Mouse (Mus musculus) hindbrain, embryonic 10.5 days (tissue): ENCODE results near the gene Ctdspl. TPM values are rescaled to one million over a fixed set of nuclear protein-coding genes. Genes with fewer than 3 reads are reported as not detected.
A peak's percentile ranks its signal among the peaks of the same experiment; 100 is the strongest.

Source experiments
- DNase-seq: peaks from one replicate; pipeline ENCODE4 v3.0.0-alpha.2; 2017; ENCODE audit warnings: low spot score
- H3K27ac ChIP-seq: fragments of 300-500 bp; sonication (generic); 2 replicates; pipeline ENCODE4 v1.5.1; 2016; ENCODE audit warnings: mild to moderate bottlenecking, moderate library complexity
- H3K27me3 ChIP-seq: fragments of 300-500 bp; sonication (generic); 2 replicates; pipeline ENCODE4 v1.6.1; 2016; ENCODE audit warnings: mild to moderate bottlenecking; ENCODE audit not compliant: poor library complexity, insufficient read depth, severe bottlenecking
- H3K36me3 ChIP-seq: fragments of 300-500 bp; sonication (generic); 2 replicates; pipeline ENCODE4 v1.6.1; 2016; ENCODE audit warnings: mild to moderate bottlenecking, moderate library complexity
- H3K4me1 ChIP-seq: fragments of 300-500 bp; sonication (generic); replicated peaks from 2 replicates; pipeline ENCODE4 v1.6.1; 2016; ENCODE audit warnings: mild to moderate bottlenecking
- H3K4me3 ChIP-seq: fragments of 300-500 bp; sonication (generic); 2 replicates; pipeline ENCODE4 v1.5.1; 2016; ENCODE audit warnings: mild to moderate bottlenecking, moderate library complexity
- H3K9me3 ChIP-seq: fragments of 300-500 bp; sonication (generic); 2 replicates; pipeline ENCODE4 v1.6.1; 2016; ENCODE audit warnings: mild to moderate bottlenecking, moderate library complexity
- WGBS: fragments of 180-500 bp; shearing (Covaris S2); methylation state at CpG from one replicate; pipeline ENCODE4 v1.1.7; 2016; 5-methylcytosine and 5-hydroxymethylcytosine counted together
- polyA plus RNA-seq: library from polyadenylated mRNA; unstranded; fragments of >200 nt; fragmentation: Nextera tagmentation; extraction: Ambion mirVana; gene quantifications from 2 replicates; pipeline ENCODE4 v1.2.1, GENCODE M21; 2016

The Ctdspl gene
- polyA plus RNA-seq, 1 experiment from 2014 or later: 6.8 TPM

- peaks cover 85% of the 10 kb centered on the region for H3K4me1 ChIP-seq
- no peaks in the 10 kb centered on the region for H3K27me3 ChIP-seq
- DNase-seq: no peak
- no peak overlapping the region for H3K4me3 ChIP-seq
- H3K27ac ChIP-seq: 0 out of 2 replicates have a peak overlapping the region, but pooled peaks have one; percentile 23
- no peaks in the 10 kb centered on the region for H3K36me3 ChIP-seq
- no peaks in the 10 kb centered on the region for H3K9me3 ChIP-seq
- whole genome bisulfite sequencing: 57% methylated on average over 15 of the region's 15 CpGs
These were observed 58.6 kb downstream of the Ctdspl start for GRCm38 (mm10) chr9:118984650-118985432.

- Histone ChIP-seq H3K27me3 (no peaks in the 10 kb centered on the region), H3K4me3 (no peak overlapping the region), H3K27ac (no peak overlapping the region), H3K4me1 (peaks cover 83% of the 10 kb centered on the region), H3K36me3 (no peaks in the 10 kb centered on the region), H3K9me3 (no peaks in the 10 kb centered on the region)
- DNase-seq: no peak
- 77% methylated on average over 11 of the region's 11 CpGs for WGBS
These were observed 60.0 kb downstream of the Ctdspl start for GRCm38 (mm10) chr9:118986286-118986685.

GRCm38 (mm10) chr9:118988787-118989580, 62.7 kb downstream of the Ctdspl start:
- Histone ChIP-seq H3K4me1 (peaks cover 77% of the 10 kb centered on the region), H3K27me3 (no peaks in the 10 kb centered on the region), H3K4me3 (no peak overlapping the region), H3K36me3 (no peaks in the 10 kb centered on the region), H3K9me3 (no peaks in the 10 kb centered on the region), H3K27ac (peak overlapping the region; percentile 62)
- DNase-seq: no peak
- WGBS: 69% methylated on average over 11 of the region's 11 CpGs

GRCm38 (mm10) chr9:118990490-118990889, 64.2 kb downstream of the Ctdspl start:
- no peaks in the 10 kb centered on the region for H3K27me3 ChIP-seq
- no peak for DNase-seq
- H3K4me3 ChIP-seq: no peak overlapping the region
- H3K36me3 ChIP-seq: no peaks in the 10 kb centered on the region
- H3K9me3 ChIP-seq: no peaks in the 10 kb centered on the region
- H3K27ac ChIP-seq: peak overlapping the region; percentile 64
- H3K4me1 ChIP-seq: peaks cover 70% of the 10 kb centered on the region
- 87% methylated on average over 7 of the region's 7 CpGs for WGBS

GRCm38 (mm10) chr9:118991750-118992585, 65.7 kb downstream of the Ctdspl start:
- Histone ChIP-seq H3K27me3 (no peaks in the 10 kb centered on the region), H3K36me3 (no peaks in the 10 kb centered on the region), H3K4me1 (peaks cover 65% of the 10 kb centered on the region), H3K27ac (peak overlapping the region; percentile 53), H3K4me3 (no peak overlapping the region), H3K9me3 (no peaks in the 10 kb centered on the region)
- DNase-seq: no peak
- WGBS: 92% methylated on average over 21 of the region's 21 CpGs

GRCm38 (mm10) chr9:118992586-118992955, 66.3 kb downstream of the Ctdspl start:
- 92% methylated on average over 5 of the region's 5 CpGs for WGBS
- H3K4me1 ChIP-seq: peaks cover 61% of the 10 kb centered on the region
- no peak overlapping the region for H3K4me3 ChIP-seq
- H3K9me3 ChIP-seq: no peaks in the 10 kb centered on the region
- H3K27me3 ChIP-seq: no peaks in the 10 kb centered on the region
- H3K27ac ChIP-seq: no peak overlapping the region
- no peaks in the 10 kb centered on the region for H3K36me3 ChIP-seq
- DNase-seq: no peak

GRCm38 (mm10) chr9:118994524-118995227, 68.4 kb downstream of the Ctdspl start:
- H3K27me3 ChIP-seq: no peaks in the 10 kb centered on the region
- no peak overlapping the region for H3K4me3 ChIP-seq
- no peaks in the 10 kb centered on the region for H3K9me3 ChIP-seq
- H3K4me1 ChIP-seq: peaks cover 42% of the 10 kb centered on the region
- H3K27ac ChIP-seq: peak overlapping the region; percentile 56; the same call in 1 of the 2 replicates
- no peak for DNase-seq
- WGBS: 81% methylated on average over 12 of the region's 12 CpGs
- H3K36me3 ChIP-seq: no peaks in the 10 kb centered on the region

- H3K36me3 ChIP-seq: no peaks in the 10 kb centered on the region
- peaks cover 36% of the 10 kb centered on the region for H3K4me1 ChIP-seq
- H3K27ac ChIP-seq: peak overlapping the region; percentile 56; the same call in 1 of the 2 replicates
- no peak for DNase-seq
- H3K4me3 ChIP-seq: no peak overlapping the region
- WGBS: 85% methylated on average over 6 of the region's 6 CpGs
- H3K9me3 ChIP-seq: no peaks in the 10 kb centered on the region
- no peaks in the 10 kb centered on the region for H3K27me3 ChIP-seq
These were observed 69.3 kb downstream of the Ctdspl start for GRCm38 (mm10) chr9:118995539-118995938.

- 95% methylated on average over 6 of the region's 6 CpGs for WGBS
- Histone ChIP-seq H3K36me3 (no peaks in the 10 kb centered on the region), H3K9me3 (no peaks in the 10 kb centered on the region), H3K27me3 (no peaks in the 10 kb centered on the region), H3K27ac (no peak overlapping the region), H3K4me1 (peaks cover 31% of the 10 kb centered on the region), H3K4me3 (no peak overlapping the region)
- no peak for DNase-seq
These were observed 71.0 kb downstream of the Ctdspl start for GRCm38 (mm10) chr9:118997241-118997640.

GRCm38 (mm10) chr9:119000196-119000595, 73.9 kb downstream of the Ctdspl start:
- Histone ChIP-seq H3K4me3 (no peak overlapping the region), H3K27me3 (no peaks in the 10 kb centered on the region), H3K9me3 (no peaks in the 10 kb centered on the region), H3K27ac (no peak overlapping the region), H3K4me1 (peaks cover 50% of the 10 kb centered on the region), H3K36me3 (no peaks in the 10 kb centered on the region)
- no peak for DNase-seq
- 78% methylated on average over 6 of the region's 6 CpGs for WGBS

- no peaks in the 10 kb centered on the region for H3K36me3 ChIP-seq
- peaks cover 54% of the 10 kb centered on the region for H3K4me1 ChIP-seq
- no peak overlapping the region; the same call in 1 of the 2 replicates for H3K27ac ChIP-seq
- H3K9me3 ChIP-seq: no peaks in the 10 kb centered on the region
- DNase-seq: no peak
- H3K4me3 ChIP-seq: no peak overlapping the region
- H3K27me3 ChIP-seq: no peaks in the 10 kb centered on the region
- 84% methylated on average over 17 of the region's 17 CpGs for WGBS
These were observed 76.0 kb downstream of the Ctdspl start for GRCm38 (mm10) chr9:119002267-119002666.
